ENCODE assay signal across 8 mouse cellular contexts in the genomic region with DNA sequence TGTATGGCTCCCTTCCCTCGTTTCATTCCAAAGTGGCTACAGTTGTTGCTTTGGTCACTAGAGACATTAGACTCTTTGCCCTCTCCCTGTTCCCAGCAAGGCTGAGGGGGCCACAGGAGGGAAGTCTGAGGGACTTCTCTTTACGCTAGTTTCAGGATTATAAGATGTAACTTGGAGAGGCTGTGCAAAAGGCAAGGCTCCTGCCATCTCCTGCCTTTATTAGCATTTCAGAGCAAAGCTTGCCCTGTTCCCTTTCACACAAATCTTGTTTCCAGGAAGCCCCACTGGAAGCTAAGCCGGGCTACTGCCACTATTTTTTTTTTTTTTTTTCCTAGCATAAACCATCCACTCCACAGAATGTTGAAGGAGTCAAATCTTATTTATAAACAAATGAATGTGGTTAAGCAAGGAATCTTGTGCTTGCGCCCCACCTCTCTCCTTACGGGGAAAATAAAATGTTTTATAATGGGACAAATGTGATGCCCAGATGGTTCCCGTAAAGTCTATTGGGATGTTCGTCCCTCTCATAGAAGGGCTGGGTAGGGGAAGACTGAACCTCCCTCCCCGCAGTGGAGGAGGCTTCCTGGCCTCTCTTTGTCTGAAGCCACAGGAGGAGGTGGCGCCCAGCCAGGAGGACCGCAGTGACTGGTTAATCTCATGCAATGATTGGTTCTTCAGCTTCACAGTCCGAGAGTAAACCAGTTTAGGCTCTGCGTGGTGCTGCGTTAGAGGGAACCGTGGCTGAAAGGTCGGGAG.
DNase-seq lines count a peak whose midpoint lies in the region; ATAC-seq lines count a peak whose summit lies in the region.

No protein-coding gene starts in this region.

- H3K4me1 ChIP-seq in forebrain, embryonic 14.5 days (ENCODE audit: control insufficient read depth, insufficient read depth, low read length), result peaks cover 33% of the 10 kb centered on the region
- peaks cover 27% of the 10 kb centered on the region for H3K4me1 ChIP-seq in stomach, embryonic 15.5 days

- ATAC-seq in forebrain, embryonic 14.5 days, result peak; percentile 85
- ATAC-seq in megakaryocyte progenitor cell, adult 5-6 weeks (replicated peaks; ENCODE audit: poor library complexity), result peak; percentile 38
- peak; percentile 76; the same call in 1 of the 2 replicates for ATAC-seq in stomach, embryonic 15.5 days (ENCODE audit: insufficient read depth, low FRiP score, low read depth)

- no peaks in the 10 kb centered on the region for H3K27me3 ChIP-seq in forebrain, embryonic 14.5 days (replicated peaks; ENCODE audit: control insufficient read depth, insufficient read depth, low read length)
- H3K27me3 ChIP-seq in stomach, embryonic 15.5 days (replicated peaks), result no peaks in the 10 kb centered on the region

- peak overlapping the region; percentile 29; the same call in 1 of the 2 replicates for H3K9ac ChIP-seq in forebrain, embryonic 14.5 days (ENCODE audit: low read length)
- H3K9ac ChIP-seq in stomach, embryonic 15.5 days, result 0 out of 2 replicates have a peak overlapping the region, but pooled peaks have one; percentile 0

- peak overlapping the region; percentile 40 for H3K4me2 ChIP-seq in forebrain, embryonic 14.5 days (ENCODE audit: low read length)
- H3K4me2 ChIP-seq in stomach, embryonic 15.5 days, result peak overlapping the region; percentile 44

- 2% methylated on average over 15 of the region's 15 CpGs for WGBS in forebrain, embryonic 14.5 days
- WGBS in stomach, embryonic 15.5 days, result 8% methylated on average over 15 of the region's 15 CpGs

- no peaks in the 10 kb centered on the region for H3K36me3 ChIP-seq in forebrain, embryonic 14.5 days (ENCODE audit: control insufficient read depth, insufficient read depth, low read length)
- H3K36me3 ChIP-seq in stomach, embryonic 15.5 days, result no peaks in the 10 kb centered on the region

- DNase-seq in NIH3T3 (ENCODE audit: low read depth), result peak; percentile 83
- peak; percentile 86 for DNase-seq in cerebellum, adult 11 months
- DNase-seq in forebrain, embryonic 14.5 days (ENCODE audit: low spot score), result peak; percentile 87
- DNase-seq in heart, postnatal 14 days, result peak; percentile 78 to 81
- peak; percentile 70 to 87 for DNase-seq in kidney, postnatal 36 days
- DNase-seq in spleen, postnatal 4 days (ENCODE audit: low spot score in 2 of 2), result no peak

- no peaks in the 10 kb centered on the region for H3K9me3 ChIP-seq in forebrain, embryonic 14.5 days (replicated peaks; ENCODE audit: control insufficient read depth, low read length)
- no peaks in the 10 kb centered on the region for H3K9me3 ChIP-seq in stomach, embryonic 15.5 days

- peak overlapping the region; percentile 45 for H3K27ac ChIP-seq in forebrain, embryonic 14.5 days (ENCODE audit: low read depth, low read length)
- H3K27ac ChIP-seq in stomach, embryonic 15.5 days, result peak overlapping the region; percentile 52; the same call in 1 of the 2 replicates

- intact Hi-C loops in heart, postnatal 14 days (cut with DNase I), result no loop called here

- H3K4me3 ChIP-seq in forebrain, embryonic 14.5 days (ENCODE audit: low read depth, low read length), result peak overlapping the region; percentile 2; the same call in 1 of the 2 replicates
- H3K4me3 ChIP-seq in stomach, embryonic 15.5 days (replicated peaks), result no peak overlapping the region

Comparison
In these comparisons a context has a peak if more than half of its experiments do, and no peak if none do; other contexts are left out.
1. DNase-seq: peak in NIH3T3 (single experiment), cerebellum, adult 11 months (single experiment), forebrain, embryonic 14.5 days (single experiment), heart, postnatal 14 days (2 of 2) and kidney, postnatal 36 days (2 of 2); none in spleen, postnatal 4 days (0 of 2).
2. Peak in every context shown above with its lines, with median percentiles within 50 percentile points of each other: ATAC-seq.